Mouse (Mus musculus) G1E (cell line): ENCODE measurements around the gene Gm19935.

Source experiments
- CTCF ChIP-seq: IDR thresholded peaks from 2 replicates; pipeline ENCODE4 v1.5.1; 2012; ENCODE audit warnings: low read depth, low read length, inconsistent platforms, mixed read lengths
- GATA1 ChIP-seq: IDR thresholded peaks from 2 replicates; pipeline ENCODE4 v1.6.1; 2012; ENCODE audit warnings: borderline replicate concordance, low read length, inconsistent platforms, mixed read lengths
- GATA2 ChIP-seq: IDR thresholded peaks from 2 replicates; pipeline ENCODE4 v1.6.1; 2012; ENCODE audit warnings: low read depth, low read length, inconsistent platforms, borderline replicate concordance
- POLR2AphosphoS5 ChIP-seq: IDR thresholded peaks from 2 replicates; pipeline ENCODE4 v1.6.1; 2012; ENCODE audit warnings: low read depth, low read length, inconsistent platforms; ENCODE audit not compliant: insufficient replicate concordance
- TAL1 ChIP-seq: conservative IDR thresholded peaks from 2 replicates; pipeline ENCODE4 v1.6.1; 2012; ENCODE audit warnings: low read depth, low read length, inconsistent platforms, mixed read lengths

- TF ChIP-seq CTCF: no peak
- no peak for TF ChIP-seq GATA2
- no peak for TF ChIP-seq GATA1
- no peak for TF ChIP-seq POLR2AphosphoS5
- TF ChIP-seq TAL1: no peak
Measured at GRCm38 (mm10) chr8:90843127-90843526, 25.9 kb upstream of the Gm19935 start.
